Mouse (Mus musculus): ENCODE measurements around the gene Adora2a. TPM values are rescaled to one million over a fixed set of nuclear protein-coding genes. Genes with fewer than 3 reads are reported as not detected.

Adora2a gene
- polyA plus RNA-seq, 1 experiment from 2014 or later = 11.7 TPM

DNA sequence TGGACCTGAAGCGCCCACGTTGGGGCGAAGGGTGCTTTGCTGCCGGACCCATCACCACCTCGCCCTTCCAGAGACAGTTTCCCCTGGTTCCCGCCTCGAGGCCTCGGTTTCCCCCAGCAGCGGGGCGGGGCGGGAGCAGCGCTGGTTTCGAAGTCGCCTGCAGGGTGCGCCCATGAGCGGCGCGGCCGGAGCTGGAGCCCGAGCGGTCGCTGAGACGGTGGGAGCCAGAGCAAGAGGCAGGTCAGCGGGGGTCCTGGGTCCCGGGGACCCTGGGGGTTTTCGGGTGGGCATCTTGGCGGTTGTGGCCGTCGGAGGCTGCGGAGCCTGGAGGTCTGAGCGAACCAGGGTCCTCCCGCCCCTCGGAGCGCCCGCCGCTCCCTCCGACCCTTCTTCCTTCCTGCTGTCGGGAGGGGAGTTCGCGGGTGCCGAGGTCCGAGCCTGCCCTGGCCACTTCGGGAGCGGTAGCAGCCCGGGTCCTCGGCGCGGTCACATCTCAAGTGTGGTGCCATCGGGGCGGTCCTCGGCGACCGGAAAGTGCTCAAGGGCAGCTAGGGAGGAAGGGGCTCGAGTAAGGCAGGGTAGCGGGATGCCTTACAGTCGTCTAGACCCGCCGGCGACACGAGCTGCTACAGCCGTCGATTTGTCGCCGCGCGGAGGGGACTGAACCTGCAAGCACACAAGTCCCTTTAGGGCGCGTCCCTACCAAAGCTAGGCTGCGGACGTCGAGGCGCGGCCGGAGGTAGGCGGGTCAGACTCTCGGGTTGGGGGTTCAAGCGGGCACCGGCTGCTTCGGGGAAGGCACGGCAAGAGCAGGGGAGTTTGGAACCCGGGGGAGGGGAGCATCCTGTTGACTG, 458 bp downstream of the Adora2a start:
- peaks cover 18% of the 10 kb centered on the region for H3K4me1 ChIP-seq (replicated peaks; ENCODE audit: control insufficient read depth, insufficient read depth, low read length)
- H3K27ac ChIP-seq (ENCODE audit: low read length) = peak overlapping the region; percentile 20; the same call in 1 of the 2 replicates
- peak; percentile 70 for ATAC-seq
- H3K36me3 ChIP-seq (ENCODE audit: control insufficient read depth, insufficient read depth) = 0 out of 2 replicates have a peak, but pooled peaks cover 3% of the 10 kb centered on the region
- 1% methylated on average over 80 of the region's 81 CpGs for WGBS
- no peaks in the 10 kb centered on the region for H3K9me3 ChIP-seq (ENCODE audit: control insufficient read depth, low read length)
- H3K4me3 ChIP-seq (replicated peaks; ENCODE audit: low read length) = peak overlapping the region; percentile 46
- peak overlapping the region; percentile 56 for H3K9ac ChIP-seq (replicated peaks; ENCODE audit: low read depth, low read length)
- peaks cover 9% of the 10 kb centered on the region; the same call in 1 of the 2 replicates for H3K27me3 ChIP-seq (replicated peaks; ENCODE audit: control insufficient read depth, insufficient read depth, low read length)
- H3K4me2 ChIP-seq (ENCODE audit: low read length) = peak overlapping the region; percentile 63

DNA sequence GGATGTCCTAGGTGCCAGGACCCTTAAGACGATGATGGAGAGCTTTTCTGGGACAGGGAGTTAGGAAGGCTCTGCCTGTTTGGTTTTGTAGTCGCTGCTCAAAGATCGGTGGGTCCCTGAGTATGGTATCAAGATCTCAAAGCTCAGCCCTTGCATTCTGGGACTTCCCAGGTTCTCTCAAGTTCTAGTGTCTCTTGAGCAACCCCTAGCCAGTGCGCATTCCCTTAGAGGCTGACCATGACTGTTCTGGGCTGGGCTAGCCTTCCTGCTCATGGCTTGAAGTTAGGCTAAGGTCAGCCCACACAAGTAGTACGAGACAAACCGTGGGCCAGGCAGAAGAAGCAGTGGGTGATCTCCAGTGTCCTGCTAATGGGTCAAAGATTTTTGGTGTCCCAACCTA, 1.5 kb downstream of the Adora2a start:
- peak overlapping the region; percentile 46 for H3K4me3 ChIP-seq (replicated peaks; ENCODE audit: low read length)
- no peak overlapping the region for H3K4me2 ChIP-seq (ENCODE audit: low read length)
- no peaks in the 10 kb centered on the region for H3K36me3 ChIP-seq (ENCODE audit: control insufficient read depth, insufficient read depth)
- no peaks in the 10 kb centered on the region for H3K9me3 ChIP-seq (ENCODE audit: control insufficient read depth, low read length)
- no peak for ATAC-seq
- no peak overlapping the region for H3K27ac ChIP-seq (ENCODE audit: low read length)
- 83% methylated on average over 6 of the region's 6 CpGs for WGBS
- no peak overlapping the region for H3K9ac ChIP-seq (replicated peaks; ENCODE audit: low read depth, low read length)
- peaks cover 18% of the 10 kb centered on the region for H3K4me1 ChIP-seq (replicated peaks; ENCODE audit: control insufficient read depth, insufficient read depth, low read length)
- peaks cover 9% of the 10 kb centered on the region; the same call in 1 of the 2 replicates for H3K27me3 ChIP-seq (replicated peaks; ENCODE audit: control insufficient read depth, insufficient read depth, low read length)

- Histone ChIP-seq H3K27ac (ENCODE audit: low read length) (no peak overlapping the region), H3K9me3 (ENCODE audit: control insufficient read depth, low read length) (no peaks in the 10 kb centered on the region), H3K27me3 (replicated peaks; ENCODE audit: control insufficient read depth, insufficient read depth, low read length) (peaks cover 9% of the 10 kb centered on the region; the same call in 1 of the 2 replicates), H3K4me2 (ENCODE audit: low read length) (no peak overlapping the region), H3K36me3 (ENCODE audit: control insufficient read depth, insufficient read depth) (no peaks in the 10 kb centered on the region), H3K4me3 (replicated peaks; ENCODE audit: low read length) (no peak overlapping the region), H3K9ac (replicated peaks; ENCODE audit: low read depth, low read length) (no peak overlapping the region), H3K4me1 (replicated peaks; ENCODE audit: control insufficient read depth, insufficient read depth, low read length) (peaks cover 18% of the 10 kb centered on the region)
- WGBS = 59% methylated on average over 4 of the region's 4 CpGs
- ATAC-seq = no peak
Observed at GRCm38 (mm10) chr10:75320321-75320720, 3.6 kb downstream of the Adora2a start.

DNA sequence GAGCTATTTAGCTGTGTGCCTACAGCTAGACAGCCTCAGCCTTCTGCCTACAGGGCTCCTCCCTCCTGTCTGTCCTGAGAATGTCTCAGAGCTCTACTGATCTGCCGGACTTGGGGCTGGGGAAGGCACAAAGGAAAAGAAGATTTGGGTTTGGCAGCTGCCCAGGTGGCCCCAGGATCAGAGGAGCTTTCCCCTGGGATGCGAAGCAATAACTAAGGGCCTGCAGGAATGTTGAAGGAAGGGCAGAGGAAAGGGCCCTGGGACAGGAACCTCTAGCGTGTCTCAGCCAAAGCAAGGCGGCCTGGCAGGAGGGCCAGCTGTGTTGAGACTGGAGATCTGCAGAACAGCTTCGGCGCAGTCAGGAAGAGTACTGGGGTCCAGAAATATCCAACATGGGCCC, 6.3 kb downstream of the Adora2a start:
- H3K4me1 ChIP-seq (replicated peaks; ENCODE audit: control insufficient read depth, insufficient read depth, low read length) = no peaks in the 10 kb centered on the region
- no peak overlapping the region for H3K9ac ChIP-seq (replicated peaks; ENCODE audit: low read depth, low read length)
- ATAC-seq = no peak
- H3K27me3 ChIP-seq (replicated peaks; ENCODE audit: control insufficient read depth, insufficient read depth, low read length) = no peaks in the 10 kb centered on the region; the same call in 1 of the 2 replicates
- H3K9me3 ChIP-seq (ENCODE audit: control insufficient read depth, low read length) = no peaks in the 10 kb centered on the region
- H3K4me2 ChIP-seq (ENCODE audit: low read length) = no peak overlapping the region
- 54% methylated on average over 6 of the region's 6 CpGs for WGBS
- no peaks in the 10 kb centered on the region for H3K36me3 ChIP-seq (ENCODE audit: control insufficient read depth, insufficient read depth)
- H3K27ac ChIP-seq (ENCODE audit: low read length) = no peak overlapping the region
- H3K4me3 ChIP-seq (replicated peaks; ENCODE audit: low read length) = no peak overlapping the region

DNA sequence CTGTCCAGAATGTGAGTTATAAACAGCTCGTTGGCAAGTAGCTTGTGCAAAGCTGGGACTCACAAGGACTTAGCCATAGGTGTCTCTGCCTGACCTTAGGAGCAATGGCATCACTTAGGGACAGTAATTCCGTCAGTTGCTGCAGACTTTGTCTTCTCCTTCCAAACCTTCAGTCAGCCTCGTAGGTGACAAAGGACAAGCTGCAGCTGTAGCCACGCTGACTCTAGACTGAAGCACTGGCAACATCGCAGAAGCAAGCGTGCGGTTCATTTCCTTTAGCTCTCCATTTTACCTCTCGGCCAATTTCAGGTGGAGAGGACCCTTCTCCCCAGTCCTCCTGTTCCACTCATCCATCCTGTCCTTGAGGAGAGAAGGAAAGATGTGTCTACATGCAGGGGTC, 7.3 kb downstream of the Adora2a start:
- Histone ChIP-seq H3K27me3 (replicated peaks; ENCODE audit: control insufficient read depth, insufficient read depth, low read length) (no peaks in the 10 kb centered on the region; the same call in 1 of the 2 replicates), H3K4me3 (replicated peaks; ENCODE audit: low read length) (no peak overlapping the region), H3K4me1 (replicated peaks; ENCODE audit: control insufficient read depth, insufficient read depth, low read length) (no peaks in the 10 kb centered on the region), H3K9ac (replicated peaks; ENCODE audit: low read depth, low read length) (no peak overlapping the region), H3K36me3 (ENCODE audit: control insufficient read depth, insufficient read depth) (no peaks in the 10 kb centered on the region), H3K27ac (ENCODE audit: low read length) (no peak overlapping the region), H3K4me2 (ENCODE audit: low read length) (no peak overlapping the region), H3K9me3 (ENCODE audit: control insufficient read depth, low read length) (no peaks in the 10 kb centered on the region)
- ATAC-seq = no peak
- 92% methylated on average over 8 of the region's 8 CpGs for WGBS

- no peaks in the 10 kb centered on the region for H3K9me3 ChIP-seq (ENCODE audit: control insufficient read depth, low read length)
- no peaks in the 10 kb centered on the region for H3K4me1 ChIP-seq (replicated peaks; ENCODE audit: control insufficient read depth, insufficient read depth, low read length)
- no peak overlapping the region for H3K27ac ChIP-seq (ENCODE audit: low read length)
- H3K27me3 ChIP-seq (replicated peaks; ENCODE audit: control insufficient read depth, insufficient read depth, low read length) = no peaks in the 10 kb centered on the region
- WGBS = 74% methylated on average over 10 of the region's 10 CpGs
- no peaks in the 10 kb centered on the region for H3K36me3 ChIP-seq (ENCODE audit: control insufficient read depth, insufficient read depth)
- no peak overlapping the region for H3K4me3 ChIP-seq (replicated peaks; ENCODE audit: low read length)
- no peak for ATAC-seq
- H3K9ac ChIP-seq (replicated peaks; ENCODE audit: low read depth, low read length) = no peak overlapping the region
- H3K4me2 ChIP-seq (ENCODE audit: low read length) = no peak overlapping the region
Observed at GRCm38 (mm10) chr10:75324391-75324790, 7.7 kb downstream of the Adora2a start.

GRCm38 (mm10) chr10:75325821-75326220, 9.1 kb downstream of the Adora2a start:
- Histone ChIP-seq H3K4me1 (replicated peaks; ENCODE audit: control insufficient read depth, insufficient read depth, low read length) (no peaks in the 10 kb centered on the region), H3K36me3 (ENCODE audit: control insufficient read depth, insufficient read depth) (no peaks in the 10 kb centered on the region), H3K9me3 (ENCODE audit: control insufficient read depth, low read length) (no peaks in the 10 kb centered on the region), H3K27me3 (replicated peaks; ENCODE audit: control insufficient read depth, insufficient read depth, low read length) (no peaks in the 10 kb centered on the region), H3K9ac (replicated peaks; ENCODE audit: low read depth, low read length) (no peak overlapping the region), H3K27ac (ENCODE audit: low read length) (no peak overlapping the region), H3K4me3 (replicated peaks; ENCODE audit: low read length) (no peak overlapping the region), H3K4me2 (ENCODE audit: low read length) (no peak overlapping the region)
- no peak for ATAC-seq
- WGBS = 97% methylated on average over 23 of the region's 23 CpGs

DNA sequence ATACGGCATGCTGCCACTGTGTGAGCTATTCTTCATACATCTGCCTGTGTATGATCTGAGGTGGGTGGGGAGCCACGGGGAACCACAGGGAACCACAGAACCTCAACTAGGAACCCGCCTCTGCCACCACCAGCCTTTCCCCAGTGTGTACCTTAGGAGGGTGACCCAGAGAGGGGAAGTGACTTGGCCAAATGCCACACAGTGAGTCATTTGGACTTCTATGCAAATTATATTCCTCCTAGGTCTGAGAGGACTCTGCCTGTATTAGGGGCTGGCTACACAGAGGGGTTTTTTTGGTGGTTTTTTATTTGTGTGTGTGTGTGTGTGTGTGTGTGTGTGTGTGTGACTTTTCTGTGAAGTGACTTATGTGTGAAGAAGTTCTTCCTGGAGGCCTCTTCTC, 9.9 kb downstream of the Adora2a start:
- Histone ChIP-seq H3K36me3 (ENCODE audit: control insufficient read depth, insufficient read depth) (no peaks in the 10 kb centered on the region), H3K27ac (ENCODE audit: low read length) (no peak overlapping the region), H3K4me2 (ENCODE audit: low read length) (no peak overlapping the region), H3K4me1 (replicated peaks; ENCODE audit: control insufficient read depth, insufficient read depth, low read length) (no peaks in the 10 kb centered on the region), H3K9ac (replicated peaks; ENCODE audit: low read depth, low read length) (no peak overlapping the region), H3K27me3 (replicated peaks; ENCODE audit: control insufficient read depth, insufficient read depth, low read length) (no peaks in the 10 kb centered on the region), H3K9me3 (ENCODE audit: control insufficient read depth, low read length) (no peaks in the 10 kb centered on the region), H3K4me3 (replicated peaks; ENCODE audit: low read length) (no peak overlapping the region)
- WGBS = 84% methylated on average over 3 of the region's 3 CpGs
- ATAC-seq = no peak

DNA sequence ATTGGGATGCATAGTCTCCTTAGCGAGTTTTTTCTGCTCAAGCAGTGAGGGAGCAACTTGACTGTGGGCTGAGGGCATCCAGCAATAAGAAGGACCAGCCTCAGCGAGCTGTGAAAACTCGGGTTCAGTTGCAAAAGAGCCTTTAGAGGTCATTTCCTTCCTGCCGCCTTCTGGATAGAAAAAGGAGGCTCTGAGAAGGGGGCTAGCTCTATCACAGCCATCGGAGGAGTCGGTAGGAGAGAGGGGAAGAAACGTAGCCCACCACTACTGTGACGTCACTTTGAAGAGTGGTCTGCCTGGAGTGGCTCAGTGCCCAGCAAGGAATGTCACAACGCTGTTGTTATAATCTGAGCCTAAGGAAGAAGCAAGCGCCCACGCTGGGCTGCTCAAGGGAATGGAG, 10.4 kb downstream of the Adora2a start:
- Histone ChIP-seq H3K27me3 (replicated peaks; ENCODE audit: control insufficient read depth, insufficient read depth, low read length) (no peaks in the 10 kb centered on the region), H3K4me3 (replicated peaks; ENCODE audit: low read length) (no peak overlapping the region), H3K4me2 (ENCODE audit: low read length) (no peak overlapping the region), H3K27ac (ENCODE audit: low read length) (no peak overlapping the region), H3K4me1 (replicated peaks; ENCODE audit: control insufficient read depth, insufficient read depth, low read length) (no peaks in the 10 kb centered on the region), H3K9ac (replicated peaks; ENCODE audit: low read depth, low read length) (no peak overlapping the region), H3K9me3 (ENCODE audit: control insufficient read depth, low read length) (no peaks in the 10 kb centered on the region), H3K36me3 (ENCODE audit: control insufficient read depth, insufficient read depth) (no peaks in the 10 kb centered on the region)
- WGBS = 74% methylated on average over 11 of the region's 11 CpGs
- ATAC-seq = no peak

All from forebrain, embryonic 16.5 days (tissue).